Mouse (Mus musculus) MEL (cell line): ENCODE measurements around the gene Ces2g. TPM values are rescaled to one million over a fixed set of nuclear protein-coding genes. Genes with fewer than 3 reads are reported as not detected.

ENCODE experiments used
- DNase-seq: peaks from one replicate; pipeline ENCODE4 v3.0.0; 2011; ENCODE audit warnings: low read depth, low spot score
- H3K27ac ChIP-seq: 2 replicates; pipeline ENCODE4 v1.5.1; 2012; ENCODE audit warnings: low read depth, mild to moderate bottlenecking, control low read depth, low read length, moderate library complexity; ENCODE audit not compliant: control insufficient read depth
- H3K27me3 ChIP-seq, 2 experiments: fragments of 150-350 bp in 1 of 2; sonication (generic) in 1 of 2; 2 replicates each; pipeline ENCODE4 v1.6.1; 2012; ENCODE audit warnings: low read length in 2 of 2, mild to moderate bottlenecking in 2 of 2, improper control_type of control experiment in 1 of 2, moderate library complexity in 1 of 2; ENCODE audit not compliant: insufficient read depth in 2 of 2, control insufficient read depth in 1 of 2
- H3K36me3 ChIP-seq, 2 experiments: 2 replicates each; pipeline ENCODE4 v1.6.1; 2012 to 2014; ENCODE audit warnings: low read length in 2 of 2, improper control_type of control experiment in 1 of 2, inconsistent platforms in 1 of 2, mild to moderate bottlenecking in 1 of 2; ENCODE audit not compliant: insufficient read depth in 2 of 2, control insufficient read depth in 1 of 2
- H3K4me1 ChIP-seq, 2 experiments: fragments of 150-350 bp in 1 of 2; sonication (generic) in 1 of 2; 2 replicates each; pipeline ENCODE4 v1.6.1; 2012; ENCODE audit warnings: low read length in 2 of 2, improper control_type of control experiment in 1 of 2, mild to moderate bottlenecking in 1 of 2; ENCODE audit not compliant: insufficient read depth in 2 of 2, control insufficient read depth in 1 of 2
- H3K4me3 ChIP-seq, 2 experiments: fragments of 150-350 bp in 1 of 2; sonication (generic) in 1 of 2; 2 replicates each; pipeline ENCODE4 v1.5.1; 2012; ENCODE audit warnings: low read depth in 2 of 2, low read length in 2 of 2, mild to moderate bottlenecking in 2 of 2, moderate library complexity in 2 of 2, control low read depth in 1 of 2, improper control_type of control experiment in 1 of 2; ENCODE audit not compliant: control insufficient read depth in 1 of 2, insufficient read depth in 1 of 2
- H3K79me2 ChIP-seq: 2 replicates; pipeline ENCODE4 v1.6.1; 2012; ENCODE audit warnings: mild to moderate bottlenecking, low read length, moderate library complexity; ENCODE audit not compliant: control insufficient read depth, poor library complexity, insufficient read depth
- H3K9ac ChIP-seq: 2 replicates; pipeline ENCODE4 v1.6.1; 2012; ENCODE audit warnings: low read depth, mild to moderate bottlenecking, control low read depth, low read length, moderate library complexity; ENCODE audit not compliant: control insufficient read depth, poor library complexity, severe bottlenecking
- H3K9me3 ChIP-seq: fragments of 150-350 bp; sonication (generic); replicated peaks from 2 replicates; pipeline ENCODE4 v1.6.1; 2012; ENCODE audit warnings: mild to moderate bottlenecking, low read length, improper control_type of control experiment, moderate library complexity; ENCODE audit not compliant: insufficient read depth
- CHD2 ChIP-seq: IDR thresholded peaks from 2 replicates; pipeline ENCODE4 v1.6.1; 2011; ENCODE audit warnings: low read length, improper control_type of control experiment
- E2F4 ChIP-seq: IDR thresholded peaks from 2 replicates; pipeline ENCODE4 v1.6.1; 2011; ENCODE audit warnings: low read depth, low read length, improper control_type of control experiment, borderline replicate concordance
- ELF1 ChIP-seq: IDR thresholded peaks from 2 replicates; pipeline ENCODE4 v1.6.1; 2014; ENCODE audit warnings: low read depth, mild to moderate bottlenecking, inconsistent platforms, low read length, improper control_type of control experiment, moderate library complexity
- EP300 ChIP-seq, 2 experiments: IDR thresholded peaks; 2 replicates each; pipeline ENCODE4 v1.6.1; 2011; ENCODE audit warnings: improper control_type of control experiment in 2 of 2, low read length in 2 of 2, low read depth in 1 of 2, mild to moderate bottlenecking in 1 of 2
- ETS1 ChIP-seq: IDR thresholded peaks from 2 replicates; pipeline ENCODE4 v1.6.1; 2012; ENCODE audit warnings: low read depth, mild to moderate bottlenecking, inconsistent platforms, low read length, improper control_type of control experiment, moderate library complexity
- GATA1 ChIP-seq: IDR thresholded peaks from 2 replicates; pipeline ENCODE4 v1.6.1; 2011; ENCODE audit warnings: low read depth, low read length, improper control_type of control experiment
- HCFC1 ChIP-seq: IDR thresholded peaks from 2 replicates; pipeline ENCODE4 v1.6.1; 2012; ENCODE audit warnings: low read depth, mild to moderate bottlenecking, inconsistent platforms, low read length, improper control_type of control experiment, moderate library complexity
- JUND ChIP-seq: IDR thresholded peaks from 2 replicates; pipeline ENCODE4 v1.6.1; 2011; ENCODE audit warnings: low read depth, mild to moderate bottlenecking, improper control_type of control experiment, low read length
- NRF1 ChIP-seq: IDR thresholded peaks from 2 replicates; pipeline ENCODE4 v1.6.1; 2014; ENCODE audit warnings: low read depth, mild to moderate bottlenecking, inconsistent platforms, low read length, improper control_type of control experiment, moderate library complexity; ENCODE audit not compliant: poor library complexity, insufficient read depth, severe bottlenecking
- POLR2A ChIP-seq, 2 experiments: IDR thresholded peaks; 2 replicates each; pipeline ENCODE4 v1.6.1; 2011 to 2012; ENCODE audit warnings: low read length in 2 of 2, mild to moderate bottlenecking in 2 of 2, control low read depth in 1 of 2, improper control_type of control experiment in 1 of 2, low read depth in 1 of 2, moderate library complexity in 1 of 2; ENCODE audit not compliant: control insufficient read depth in 1 of 2, insufficient read depth in 1 of 2, poor library complexity in 1 of 2
- POLR2AphosphoS2 ChIP-seq: IDR thresholded peaks from 2 replicates; pipeline ENCODE4 v1.6.1; 2011; ENCODE audit warnings: low read length, improper control_type of control experiment
- POLR2AphosphoS5 ChIP-seq: IDR thresholded peaks from 2 replicates; pipeline ENCODE4 v1.6.1; 2012; ENCODE audit warnings: low read depth, borderline replicate concordance, mild to moderate bottlenecking, inconsistent platforms, low read length, moderate library complexity, mixed read lengths
- RCOR1 ChIP-seq: IDR thresholded peaks from 2 replicates; pipeline ENCODE4 v1.6.1; 2012; ENCODE audit warnings: low read depth, mild to moderate bottlenecking, inconsistent platforms, low read length, improper control_type of control experiment
- SIN3A ChIP-seq: IDR thresholded peaks from 2 replicates; pipeline ENCODE4 v1.6.1; 2012; ENCODE audit warnings: low read length, improper control_type of control experiment, inconsistent platforms
- SMC3 ChIP-seq: IDR thresholded peaks from 2 replicates; pipeline ENCODE4 v1.6.1; 2011; ENCODE audit warnings: low read depth, low read length, improper control_type of control experiment
- TBP ChIP-seq: IDR thresholded peaks from 2 replicates; pipeline ENCODE4 v1.8.0; 2011; ENCODE audit warnings: low read depth, low read length, improper control_type of control experiment
- TCF12 ChIP-seq: IDR thresholded peaks from 2 replicates; pipeline ENCODE4 v1.6.1; 2014; ENCODE audit warnings: low read depth, mild to moderate bottlenecking, inconsistent platforms, low read length, improper control_type of control experiment, moderate library complexity
- UBTF ChIP-seq: IDR thresholded peaks from 2 replicates; pipeline ENCODE4 v1.6.1; 2012; ENCODE audit warnings: low read depth, mild to moderate bottlenecking, inconsistent platforms, low read length, improper control_type of control experiment, moderate library complexity, borderline replicate concordance; ENCODE audit not compliant: insufficient read depth
- USF2 ChIP-seq, 2 experiments: IDR thresholded peaks; 2 replicates each; pipeline ENCODE4 v1.6.1; 2011 to 2012; ENCODE audit warnings: improper control_type of control experiment in 2 of 2, low read length in 2 of 2, borderline replicate concordance in 1 of 2, inconsistent platforms in 1 of 2, low read depth in 1 of 2, mild to moderate bottlenecking in 1 of 2; ENCODE audit not compliant: insufficient read depth in 1 of 2
- ZC3H11A ChIP-seq: IDR thresholded peaks from 2 replicates; pipeline ENCODE4 v1.6.1; 2012; ENCODE audit warnings: low read depth, mild to moderate bottlenecking, inconsistent platforms, low read length, improper control_type of control experiment
- ZMIZ1 ChIP-seq: IDR thresholded peaks from 2 replicates; pipeline ENCODE4 v1.6.1; 2012; ENCODE audit warnings: low read depth, mild to moderate bottlenecking, inconsistent platforms, low read length, improper control_type of control experiment, moderate library complexity
- polyA plus RNA-seq, 2 experiments: library from polyadenylated mRNA; stranded (reverse) in 1 of 2; unstranded in 1 of 2; fragments of >175 nt in 1 of 2; fragments of >200 nt in 1 of 2; gene quantifications; 2 replicates each; pipeline versions ENCODE4 v1.2.1 to v1.2.4; 2012; ENCODE audit warnings: low replicate concordance in 2 of 2, low read depth in 1 of 2; ENCODE audit not compliant: insufficient read length in 2 of 2, insufficient read depth in 1 of 2, missing spikeins in 1 of 2
- total RNA-seq: library from RNA; depleted of rRNA; stranded (reverse); fragments of 300-350 nt; gene quantifications from 2 replicates; pipeline ENCODE4 v1.2.3, GENCODE M21; 2012

Gene Ces2g
- total and polyA plus RNA-seq, 3 experiments, result 105 to 195 TPM; not detected in 1

- TF ChIP-seq RCOR1 (peak; percentile 95), ZC3H11A (no peak), POLR2AphosphoS2 (peak; percentile 77), E2F4 (no peak)
Measured at GRCm38 (mm10) chr8:104962229-104962901, 847 bp downstream of the Ces2g start (continued).

GRCm38 (mm10) chr8:104963375-104963894 is 1.9 kb downstream of the Ces2g start:
- H3K9ac ChIP-seq, result peak overlapping the region; percentile 71
- TF ChIP-seq EP300 (IDR thresholded peaks at IDR 0.05; ENCODE audit: low read depth in 1 of 2, low read length in 2 of 2), result no peak; a peak in 1 of 4 replicates
- no peak for TF ChIP-seq SMC3
- no peak for TF ChIP-seq POLR2A (IDR thresholded peaks at IDR 0.05; ENCODE audit: control insufficient read depth in 1 of 2, insufficient read depth in 1 of 2, low read depth in 1 of 2, low read length in 2 of 2, poor library complexity in 1 of 2)
- no peak for TF ChIP-seq ELF1
- TF ChIP-seq JUND, result peak; percentile 96
- TF ChIP-seq ZMIZ1, result no peak
- TF ChIP-seq GATA1, result no peak
- peak; percentile 30; the same call in 1 of the 2 replicates for TF ChIP-seq ETS1
- TF ChIP-seq TBP, result no peak
- peak; percentile 40; the same call in 1 of the 2 replicates for TF ChIP-seq RCOR1
- no peak for TF ChIP-seq NRF1
- no peak for TF ChIP-seq ZC3H11A
- TF ChIP-seq, all 39 proteins: peak for 3
- H3K9me3 ChIP-seq, result no peaks in the 10 kb centered on the region
- H3K4me1 ChIP-seq, result peaks cover 8 to 34% of the 10 kb centered on the region in 2 experiments
- peak; percentile 47 for DNase-seq
- peak overlapping the region; percentile 86 for H3K27ac ChIP-seq
- H3K36me3 ChIP-seq, result peaks cover 26 to 41% of the 10 kb centered on the region in 2 experiments
- peaks cover 26% of the 10 kb centered on the region for H3K79me2 ChIP-seq
- H3K4me3 ChIP-seq, result peak overlapping the region; percentile 57 to 65
- no peaks in the 10 kb centered on the region for H3K27me3 ChIP-seq

GRCm38 (mm10) chr8:104984126-104984525 is 22.6 kb downstream of the Ces2g start:
- Histone ChIP-seq H3K4me3 (no peak overlapping the region), H3K27me3 (peaks cover 2 to 12% of the 10 kb centered on the region in 2 experiments), H3K27ac (no peak overlapping the region), H3K79me2 (no peaks in the 10 kb centered on the region), H3K9me3 (no peaks in the 10 kb centered on the region), H3K4me1 (no peaks in the 10 kb centered on the region), H3K9ac (no peak overlapping the region), H3K36me3 (no peaks in the 10 kb centered on the region)
- no peak for DNase-seq
- TF ChIP-seq NRF1 (no peak), TCF12 (no peak), EP300 (IDR thresholded peaks at IDR 0.05; ENCODE audit: low read depth in 1 of 2, low read length in 2 of 2) (no peak), CHD2 (no peak), E2F4 (no peak), SMC3 (no peak), ZMIZ1 (no peak), HCFC1 (no peak), JUND (no peak), UBTF (no peak), ELF1 (no peak), POLR2AphosphoS5 (no peak), USF2 (IDR thresholded peaks at IDR 0.05; ENCODE audit: borderline replicate concordance in 1 of 2, insufficient read depth in 1 of 2, low read depth in 1 of 2, low read length in 2 of 2) (no peak), SIN3A (no peak)
